Mouse (Mus musculus) left cerebral cortex, adult 2 months (tissue): ENCODE data around the gene Tmem18. TPM values are rescaled to one million over a fixed set of nuclear protein-coding genes. Genes with fewer than 3 reads are reported as not detected.
A peak's percentile ranks its signal among the peaks of the same experiment; 100 is the strongest.

Experiments
- DNase-seq, 2 experiments: peaks; one replicate each; pipeline ENCODE4 v3.0.0; 2021 to 2022; ENCODE audit warnings: low spot score in 2 of 2, mixed read lengths in 1 of 2; ENCODE audit errors: extremely low spot score in 1 of 2
- H3K27ac ChIP-seq: fragments of 200-600 bp; 2 replicates; pipeline ENCODE4 v1.8.1; 2022
- H3K4me3 ChIP-seq: fragments of 200-600 bp; 2 replicates; pipeline ENCODE4 v1.8.1; 2022
- CTCF ChIP-seq: fragments of 200-600 bp; IDR thresholded peaks from 2 replicates; pipeline ENCODE4 v1.8.1; 2022; ENCODE audit warnings: antibody characterized with exemption, mild to moderate bottlenecking, moderate library complexity
- intact Hi-C: fragments of 180-260 bp; cut with DNase I; formaldehyde crosslinking; loops from one replicate; pipeline ENCODE4 v1.15.1; 2025
- long read RNA-seq, 2 experiments: library from polyadenylated mRNA; stranded (forward); transcript quantifications; one replicate each; pipeline ENCODE4 v2.0.0; 2021; ENCODE audit warnings: borderline mapping rate in 2 of 2
- total RNA-seq, 2 experiments: library from RNA; stranded (reverse); gene quantifications; 2 replicates each; pipeline ENCODE4 v1.2.3; 2021

Tmem18 gene
- total RNA-seq: 10 to 100 TPM; 29.9 to 34.4 TPM
- long read RNA-seq, experiment 1, transcript Tmem18-201 (5 exons, 2,971 nt): major isoform, 28 of 58 reads
- long read RNA-seq, experiment 1, transcript Tmem18-202 (3 exons, 762 nt): minor isoform, 10 of 58 reads
- long read RNA-seq, experiment 1, partial matches to known transcripts: 4 of 58 reads
- long read RNA-seq, experiment 1, other reads (novel, unspliced or antisense): 16 of 58 reads
- long read RNA-seq, experiment 2, transcript Tmem18-202 (3 exons, 762 nt): minor isoform, 6 of 51 reads
- long read RNA-seq, experiment 2, transcript Tmem18-201 (5 exons, 2,971 nt): major isoform, 26 of 51 reads
- long read RNA-seq, experiment 2, partial matches to known transcripts: 1 of 51 reads
- long read RNA-seq, experiment 2, other reads (novel, unspliced or antisense): 18 of 51 reads

GRCm38 (mm10) chr12:30584356-30584740 is at the start of gene Tmem18:
Gene Tmem18, plus strand, starts transcription at chr12:30584426.
- Histone ChIP-seq H3K27ac (peak within 1 kb of the TSS; percentile 87), H3K4me3 (peak within 1 kb of the TSS; percentile 95)
- intact Hi-C loops: no loop called here
- DNase-seq: peak; percentile 80 to 82
- TF ChIP-seq CTCF: no peak

- no peak overlapping the region for H3K4me3 ChIP-seq
- no peak overlapping the region for H3K27ac ChIP-seq
- no peak for TF ChIP-seq CTCF
- no peak for DNase-seq
- intact Hi-C loops: no loop called here
Measured at GRCm38 (mm10) chr12:30557349-30557748, 26.9 kb upstream of the Tmem18 start.

GRCm38 (mm10) chr12:30561411-30561810 is 22.8 kb upstream of the Tmem18 start:
- intact Hi-C loops: no loop called here
- TF ChIP-seq CTCF: no peak
- DNase-seq: no peak
- H3K27ac ChIP-seq: no peak overlapping the region
- H3K4me3 ChIP-seq: no peak overlapping the region

GRCm38 (mm10) chr12:30572075-30572474 is 12.2 kb upstream of the Tmem18 start:
- DNase-seq: no peak
- intact Hi-C loops: no loop called here
- H3K27ac ChIP-seq: no peak overlapping the region
- TF ChIP-seq CTCF: no peak
- no peak overlapping the region for H3K4me3 ChIP-seq

- intact Hi-C loops: loop anchor here (2.0 to 5.0 kb wide), 3 partner anchors 124 to 447 kb away; no protein-coding TSS in a partner anchor
- no peak for DNase-seq
- TF ChIP-seq CTCF: no peak
Measured at GRCm38 (mm10) chr12:30575952-30576351, 8.3 kb upstream of the Tmem18 start.

GRCm38 (mm10) chr12:30578019-30578418 is 6.2 kb upstream of the Tmem18 start:
- H3K4me3 ChIP-seq: no peak overlapping the region
- intact Hi-C loops: loop anchor here (1.0 to 5.0 kb wide), 4 partner anchors 126 to 528 kb away; no protein-coding TSS in a partner anchor
- TF ChIP-seq CTCF: peak; percentile 93
- no peak overlapping the region for H3K27ac ChIP-seq
- DNase-seq: peak; percentile 70 to 77

More at GRCm38 (mm10) chr12:30575952-30576351, 8.3 kb upstream of the Tmem18 start:
- H3K27ac ChIP-seq: no peak overlapping the region
- H3K4me3 ChIP-seq: no peak overlapping the region

- no peak overlapping the region for H3K27ac ChIP-seq
- no peak for DNase-seq
- intact Hi-C loops: loop anchor here (2.0 kb wide), 1 partner anchor 380 kb away; no protein-coding TSS in a partner anchor
- H3K4me3 ChIP-seq: no peak overlapping the region
- TF ChIP-seq CTCF: no peak
Measured at GRCm38 (mm10) chr12:30581277-30581676, 2.9 kb upstream of the Tmem18 start.

- peak overlapping the region; percentile 95 for H3K4me3 ChIP-seq
- intact Hi-C loops: no loop called here
- peak overlapping the region; percentile 87 for H3K27ac ChIP-seq
- no peak for TF ChIP-seq CTCF
- DNase-seq: no peak
Measured at GRCm38 (mm10) chr12:30583586-30584355, 455 bp upstream of the Tmem18 start.

- TF ChIP-seq CTCF: no peak
- no peak for DNase-seq
- H3K27ac ChIP-seq: peak overlapping the region; percentile 87
- H3K4me3 ChIP-seq: peak overlapping the region; percentile 95
- intact Hi-C loops: no loop called here
Measured at GRCm38 (mm10) chr12:30584863-30585262, 637 bp downstream of the Tmem18 start.

- TF ChIP-seq CTCF: no peak
- no peak for DNase-seq
- Histone ChIP-seq H3K27ac (no peak overlapping the region), H3K4me3 (no peak overlapping the region)
- intact Hi-C loops: no loop called here
Measured at GRCm38 (mm10) chr12:30591832-30592231, 7.6 kb downstream of the Tmem18 start.

- H3K4me3 ChIP-seq: no peak overlapping the region
- TF ChIP-seq CTCF: peak; percentile 92
- H3K27ac ChIP-seq: no peak overlapping the region
- DNase-seq: peak; percentile 37 to 58
- intact Hi-C loops: loop anchor here (1.0 kb wide), 2 partner anchors 293 to 408 kb away; no protein-coding TSS in a partner anchor
Measured at GRCm38 (mm10) chr12:30596818-30597407, 12.7 kb downstream of the Tmem18 start.

- DNase-seq: no peak
- Histone ChIP-seq H3K4me3 (no peak overlapping the region), H3K27ac (no peak overlapping the region)
- TF ChIP-seq CTCF: no peak
- intact Hi-C loops: no loop called here
Measured at GRCm38 (mm10) chr12:30598955-30599354, 14.7 kb downstream of the Tmem18 start.
